Mouse (Mus musculus) lung, embryonic 14.5 days (tissue): ENCODE measurements around the gene Omt2b. TPM values are rescaled to one million over a fixed set of nuclear protein-coding genes. Genes with fewer than 3 reads are reported as not detected.
"Not testable (repeated sequence)": the region's sequence is repeated elsewhere in the genome, so short reads cannot be mapped to it uniquely, and the experiment has no call there.

Experiments used
- ATAC-seq: fragments of 200-750 bp; cut with Nextera tagmentation; 2 replicates; pipeline ENCODE4 v1.8.0; 2017; ENCODE audit warnings: mild to moderate bottlenecking, moderate TSS enrichment, moderate library complexity; ENCODE audit not compliant: insufficient read depth
- DNase-seq: peaks from one replicate; pipeline ENCODE4 v3.0.0-alpha.2; 2015
- H3K27ac ChIP-seq: fragments of 300-500 bp; sonication (generic); 2 replicates; pipeline ENCODE4 v1.5.1; 2014; ENCODE audit warnings: low read depth, mild to moderate bottlenecking, moderate library complexity
- H3K27me3 ChIP-seq: fragments of 300-500 bp; sonication (generic); 2 replicates; pipeline ENCODE4 v1.6.1; 2014; ENCODE audit warnings: low read length, control low read depth; ENCODE audit not compliant: insufficient read depth
- H3K36me3 ChIP-seq: fragments of 300-500 bp; sonication (generic); 2 replicates; pipeline ENCODE4 v1.6.1; 2014; ENCODE audit warnings: control low read depth; ENCODE audit not compliant: insufficient read depth
- H3K4me1 ChIP-seq: fragments of 300-500 bp; sonication (generic); 2 replicates; pipeline ENCODE4 v1.6.1; 2014; ENCODE audit warnings: antibody characterized with exemption, control low read depth; ENCODE audit not compliant: insufficient read depth
- H3K4me2 ChIP-seq: fragments of 300-500 bp; sonication (generic); 2 replicates; pipeline ENCODE4 v1.6.1; 2014; ENCODE audit warnings: mild to moderate bottlenecking
- H3K4me3 ChIP-seq: fragments of 300-500 bp; sonication (generic); 2 replicates; pipeline ENCODE4 v1.5.1; 2014; ENCODE audit warnings: low read depth, low read length
- H3K9ac ChIP-seq: fragments of 300-500 bp; sonication (generic); 2 replicates; pipeline ENCODE4 v1.6.1; 2014
- H3K9me3 ChIP-seq: fragments of 300-500 bp; sonication (generic); 2 replicates; pipeline ENCODE4 v1.6.1; 2016; ENCODE audit warnings: low read depth, low read length, control low read depth
- CTCF ChIP-seq: IDR thresholded peaks from 2 replicates; pipeline ENCODE4 v1.5.1; 2016; ENCODE audit warnings: antibody characterized with exemption, low read depth
- WGBS: fragments of 180-500 bp; shearing (Covaris S2); extraction: QIAGEN DNeasy Blood & Tissue Kit; methylation state at CpG from one replicate; pipeline ENCODE4 v1.1.7; 2014; 5-methylcytosine and 5-hydroxymethylcytosine counted together
- polyA plus RNA-seq: library from polyadenylated mRNA; unstranded; fragments of >200 nt; fragmentation: Nextera tagmentation; extraction: Ambion mirVana; gene quantifications from 2 replicates; pipeline ENCODE4 v1.2.1, GENCODE M21; 2014

The Omt2b gene
- polyA plus RNA-seq, 1 experiment from 2014 or later = not detected

DNA sequence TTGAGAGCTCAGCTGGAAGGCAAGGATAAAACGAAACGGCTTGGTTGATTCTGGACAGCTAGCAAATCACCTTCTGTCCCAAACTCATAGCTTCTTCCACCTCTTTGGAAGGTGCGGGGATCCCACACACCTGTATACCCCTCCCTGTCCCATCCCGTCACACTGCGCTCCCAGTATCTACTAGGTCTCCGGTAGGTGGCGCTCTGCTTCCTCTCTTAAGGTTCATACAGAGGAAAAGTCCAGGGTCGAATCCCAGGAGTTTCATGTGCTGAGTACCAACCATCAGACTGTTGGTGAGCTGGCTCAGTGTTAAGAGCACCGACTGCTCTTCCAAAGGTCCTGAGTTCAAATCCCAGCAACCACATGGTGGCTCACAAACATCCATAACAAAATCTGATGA, 30.7 kb downstream of the Omt2b start:
- no peak overlapping the region for H3K4me3 ChIP-seq
- no peak overlapping the region for H3K4me2 ChIP-seq
- H3K4me1 ChIP-seq = no peaks in the 10 kb centered on the region
- H3K27ac ChIP-seq = no peak overlapping the region
- no peaks in the 10 kb centered on the region for H3K9me3 ChIP-seq
- no peaks in the 10 kb centered on the region for H3K27me3 ChIP-seq
- TF ChIP-seq CTCF = peak; percentile 79
- peak; percentile 81 for DNase-seq
- H3K36me3 ChIP-seq = no peaks in the 10 kb centered on the region
- H3K9ac ChIP-seq = no peak overlapping the region
- 0 out of 2 replicates have a peak, but pooled peaks have one; percentile 60 for ATAC-seq
- 15% methylated on average over 9 of the region's 9 CpGs for WGBS

DNA sequence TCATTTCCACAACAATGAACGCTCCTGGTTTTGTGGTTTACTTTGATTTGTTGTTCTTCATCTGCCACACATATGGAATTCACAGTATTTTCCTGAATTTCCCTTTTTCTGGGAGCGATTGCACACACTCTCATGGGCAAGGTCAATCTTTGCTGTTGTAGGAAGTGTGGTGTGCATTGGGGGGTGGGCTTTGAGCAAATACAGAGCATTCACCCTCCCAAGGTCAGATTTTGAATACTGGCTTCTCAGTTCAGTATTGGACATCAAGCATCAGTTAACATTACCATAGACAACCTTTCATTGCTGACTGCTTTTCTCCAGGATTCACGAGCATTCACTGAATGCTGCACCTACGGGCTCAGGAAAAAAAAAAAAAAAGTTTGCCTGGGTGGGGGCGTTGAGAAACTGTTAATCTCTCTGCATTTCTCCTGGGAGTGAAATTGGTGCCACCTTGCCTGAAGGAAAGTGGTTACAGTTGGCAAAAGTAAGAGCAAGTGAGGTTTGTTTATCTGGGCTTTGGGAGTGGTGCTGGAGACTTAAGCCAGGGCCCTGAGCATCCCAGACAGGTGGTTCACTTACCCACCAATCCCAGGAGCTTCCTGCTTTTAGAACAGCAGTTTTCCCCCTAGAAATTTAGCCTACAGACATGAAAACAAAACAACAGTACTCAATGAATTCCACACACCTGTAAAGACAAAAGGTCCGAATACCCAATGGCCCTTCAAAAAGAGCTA, 32.5 kb downstream of the Omt2b start:
- H3K27me3 ChIP-seq = no peaks in the 10 kb centered on the region
- H3K9me3 ChIP-seq = no peaks in the 10 kb centered on the region
- no peaks in the 10 kb centered on the region for H3K4me1 ChIP-seq
- no peak for TF ChIP-seq CTCF
- no peaks in the 10 kb centered on the region for H3K36me3 ChIP-seq
- WGBS = 79% methylated on average over 6 of the region's 6 CpGs
- no peak overlapping the region for H3K4me2 ChIP-seq
- no peak for DNase-seq
- no peak for ATAC-seq
- H3K27ac ChIP-seq = no peak overlapping the region
- no peak overlapping the region for H3K9ac ChIP-seq
- H3K4me3 ChIP-seq = no peak overlapping the region

DNA sequence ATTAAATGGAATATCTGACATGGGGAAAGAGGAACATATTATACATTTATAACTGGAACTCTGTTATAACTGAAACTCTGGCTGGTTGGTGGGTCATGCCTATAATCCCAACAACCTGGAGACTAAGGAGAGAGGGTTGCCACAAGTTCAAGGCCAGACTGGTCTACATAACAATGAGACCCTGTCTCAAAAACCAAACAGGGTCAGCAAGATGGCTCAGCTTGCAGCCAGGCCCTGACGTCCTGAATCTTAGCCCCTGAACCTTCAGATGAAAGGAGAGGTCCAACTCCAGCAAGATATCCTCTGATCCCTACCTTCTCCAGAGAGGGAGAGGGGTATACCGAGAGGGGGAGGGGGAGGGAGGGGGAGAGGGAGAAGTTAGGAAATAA, 33.1 kb downstream of the Omt2b start:
- Histone ChIP-seq H3K9me3 (no peaks in the 10 kb centered on the region), H3K36me3 (no peaks in the 10 kb centered on the region), H3K4me3 (no peak overlapping the region), H3K27me3 (no peaks in the 10 kb centered on the region), H3K4me2 (no peak overlapping the region), H3K4me1 (no peaks in the 10 kb centered on the region), H3K27ac (no peak overlapping the region), H3K9ac (no peak overlapping the region)
- ATAC-seq (no peak), DNase-seq (no peak)
- 34% methylated on average over 2 of the region's 2 CpGs for WGBS
- TF ChIP-seq CTCF = no peak

DNA sequence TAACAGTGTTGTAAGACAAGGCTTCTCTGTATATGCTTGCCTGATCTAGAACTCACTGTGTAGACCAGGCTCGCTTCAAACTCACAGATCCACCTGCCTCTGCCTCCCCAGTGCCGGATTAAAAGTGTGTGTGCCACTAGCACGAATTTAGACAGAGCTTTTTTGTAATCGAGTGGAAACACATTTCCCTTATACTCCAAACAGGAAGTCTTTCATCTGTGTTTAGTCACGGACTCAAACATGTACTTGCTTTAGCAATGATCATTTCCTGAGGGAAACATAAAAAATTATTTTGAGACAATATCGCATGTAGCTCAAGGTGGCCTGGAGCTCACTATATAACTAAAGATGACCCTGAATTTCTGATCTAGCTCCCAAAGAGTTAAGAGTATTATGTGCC, 36.0 kb downstream of the Omt2b start:
- Histone ChIP-seq H3K36me3 (no peaks in the 10 kb centered on the region), H3K4me3 (no peak overlapping the region), H3K27ac (no peak overlapping the region), H3K4me1 (no peaks in the 10 kb centered on the region), H3K9me3 (no peaks in the 10 kb centered on the region), H3K27me3 (no peaks in the 10 kb centered on the region), H3K9ac (no peak overlapping the region), H3K4me2 (no peak overlapping the region)
- ATAC-seq = no peak
- TF ChIP-seq CTCF = no peak
- DNase-seq = peak; percentile 37
- 47% methylated on average over 6 of the region's 6 CpGs for WGBS

DNA sequence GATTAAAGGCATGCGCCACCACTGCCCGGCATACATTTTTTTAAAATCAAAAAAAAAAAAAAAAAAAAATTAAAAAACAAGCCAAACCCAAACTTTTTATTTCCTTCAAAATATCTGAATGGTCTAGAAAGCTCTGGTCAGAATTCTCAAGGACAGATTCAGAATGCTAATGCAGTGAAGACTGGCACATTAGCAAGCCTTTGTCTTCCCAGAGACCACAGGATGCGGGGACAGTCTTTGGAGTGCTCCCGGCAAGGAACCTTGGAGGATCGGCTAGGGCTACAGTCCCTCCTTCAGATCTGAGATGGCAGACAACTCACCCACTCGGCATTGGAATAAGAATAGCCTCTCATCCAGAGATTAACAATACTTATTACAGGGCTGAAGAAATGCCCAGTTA, 37.3 kb downstream of the Omt2b start:
- 85% methylated on average over 6 of the region's 6 CpGs for WGBS
- DNase-seq (no peak), ATAC-seq (no peak)
- Histone ChIP-seq H3K4me3 (no peak overlapping the region), H3K27me3 (no peaks in the 10 kb centered on the region), H3K9me3 (no peaks in the 10 kb centered on the region), H3K27ac (no peak overlapping the region), H3K4me1 (no peaks in the 10 kb centered on the region), H3K9ac (no peak overlapping the region), H3K36me3 (no peaks in the 10 kb centered on the region), H3K4me2 (no peak overlapping the region)
- no peak for TF ChIP-seq CTCF

DNA sequence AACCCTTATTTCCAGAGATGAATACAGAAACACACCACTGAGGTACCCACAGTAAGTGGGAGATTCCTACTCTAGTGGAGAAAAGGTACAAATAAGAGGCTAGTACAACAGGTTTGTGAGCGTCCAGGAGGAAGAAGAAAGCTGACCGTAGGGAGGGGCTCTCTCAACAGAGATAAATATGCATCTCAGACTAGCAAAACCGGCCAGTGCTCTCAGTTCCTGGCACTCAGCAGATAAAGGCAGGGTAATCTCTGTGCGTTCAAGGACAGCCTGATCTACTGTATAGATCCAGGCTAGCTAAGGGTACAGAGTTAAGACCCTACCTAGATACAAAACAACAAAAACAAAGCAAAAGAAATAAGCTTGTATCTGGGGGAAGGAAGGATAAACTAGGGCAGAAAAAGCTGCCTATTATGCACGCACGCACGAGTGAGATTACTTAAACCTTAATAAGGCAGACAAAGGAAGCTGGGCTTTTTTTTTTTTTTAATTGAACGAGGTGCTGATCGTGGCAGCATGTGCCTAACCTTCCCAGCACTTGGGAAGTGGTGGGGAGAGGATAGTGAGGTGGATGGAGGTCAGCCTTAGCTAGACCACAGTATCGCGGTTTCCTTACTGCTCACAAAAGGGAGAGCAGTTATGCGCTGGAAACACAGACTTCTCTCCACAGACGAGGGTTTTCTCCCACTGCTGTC, 38.6 kb downstream of the Omt2b start:
- Histone ChIP-seq H3K9me3 (no peaks in the 10 kb centered on the region), H3K4me3 (no peak overlapping the region), H3K27me3 (no peaks in the 10 kb centered on the region), H3K9ac (no peak overlapping the region), H3K4me1 (no peaks in the 10 kb centered on the region), H3K27ac (no peak overlapping the region), H3K36me3 (no peaks in the 10 kb centered on the region), H3K4me2 (no peak overlapping the region)
- WGBS = 58% methylated on average over 13 of the region's 13 CpGs
- TF ChIP-seq CTCF = no peak
- DNase-seq (no peak), ATAC-seq (no peak)

DNA sequence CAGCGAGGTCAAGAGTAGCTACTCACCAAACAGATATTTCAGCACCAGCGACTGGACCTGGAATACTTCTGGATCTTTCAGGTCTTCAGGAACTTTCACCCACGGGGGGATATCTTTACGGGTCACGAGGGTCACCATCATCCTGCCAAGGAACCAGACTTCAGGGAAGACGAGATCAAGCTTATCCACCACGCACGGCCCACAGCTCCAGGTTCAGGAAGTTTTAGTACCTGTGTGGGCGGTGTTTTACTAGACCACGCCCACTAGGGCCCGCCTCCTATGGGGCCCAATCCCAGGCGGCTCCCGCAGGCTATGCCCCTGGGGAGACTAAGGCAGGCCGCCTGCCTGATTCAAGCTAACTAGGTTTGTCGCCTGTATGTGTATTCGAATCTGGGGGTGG, 40.6 kb downstream of the Omt2b start, which contains the start of gene Dppa5a:
Dppa5a (minus strand) TSS at position 219 of the 400 bp plus-strand sequence.
- not testable (repeated sequence) for H3K4me3 ChIP-seq, H3K9ac ChIP-seq, H3K4me2 ChIP-seq, H3K4me1 ChIP-seq, H3K27me3 ChIP-seq, ATAC-seq, H3K9me3 ChIP-seq, DNase-seq, H3K36me3 ChIP-seq, H3K27ac ChIP-seq
- 88% methylated on average over 16 of the region's 16 CpGs for WGBS
